Mouse (Mus musculus): ENCODE data around the gene Sema6d. TPM values are rescaled to one million over a fixed set of nuclear protein-coding genes. Genes with fewer than 3 reads are reported as not detected.
A peak's percentile ranks its signal among the peaks of the same experiment; 100 is the strongest.

Gene Sema6d
- total and polyA plus RNA-seq, 2 experiments from 2014 or later = 22.5 to 65.1 TPM

- no peak overlapping the region for H3K4me2 ChIP-seq (ENCODE audit: low read depth)
- DNase-seq (no peak), ATAC-seq (no peak)
- no peaks in the 10 kb centered on the region for H3K9me3 ChIP-seq (ENCODE audit: low read length)
- no peak overlapping the region for H3K4me3 ChIP-seq (ENCODE audit: low read depth, low read length)
- H3K36me3 ChIP-seq (ENCODE audit: insufficient read depth) = no peaks in the 10 kb centered on the region
- TF ChIP-seq CTCF (IDR thresholded peaks at IDR 0.05; ENCODE audit: low read depth) = no peak
- WGBS = 77% methylated on average over 3 of the region's 3 CpGs
- peaks cover 4% of the 10 kb centered on the region; the same call in 1 of the 2 replicates for H3K4me1 ChIP-seq (ENCODE audit: insufficient read depth)
- H3K27me3 ChIP-seq (ENCODE audit: insufficient read depth, low read length) = no peaks in the 10 kb centered on the region
- H3K9ac ChIP-seq = no peak overlapping the region
- H3K27ac ChIP-seq (ENCODE audit: low read depth, low read length) = no peak overlapping the region
These were observed 509.2 kb downstream of the Sema6d start for GRCm38 (mm10) chr2:124599014-124599413.

- WGBS = 84% methylated on average over 9 of the region's 9 CpGs
- no peak overlapping the region for H3K27ac ChIP-seq (ENCODE audit: low read depth, low read length)
- no peaks in the 10 kb centered on the region for H3K9me3 ChIP-seq (ENCODE audit: low read length)
- no peak overlapping the region for H3K4me2 ChIP-seq (ENCODE audit: low read depth)
- no peak overlapping the region for H3K9ac ChIP-seq
- DNase-seq (no peak), ATAC-seq (no peak)
- peaks cover 4% of the 10 kb centered on the region; the same call in 1 of the 2 replicates for H3K4me1 ChIP-seq (ENCODE audit: insufficient read depth)
- no peaks in the 10 kb centered on the region for H3K27me3 ChIP-seq (ENCODE audit: insufficient read depth, low read length)
- no peak for TF ChIP-seq CTCF (IDR thresholded peaks at IDR 0.05; ENCODE audit: low read depth)
- H3K4me3 ChIP-seq (ENCODE audit: low read depth, low read length) = no peak overlapping the region
- H3K36me3 ChIP-seq (ENCODE audit: insufficient read depth) = no peaks in the 10 kb centered on the region
These were observed 512.1 kb downstream of the Sema6d start for GRCm38 (mm10) chr2:124601702-124602378.

GRCm38 (mm10) chr2:124602379-124602913 lies 512.7 kb downstream of the Sema6d start:
- TF ChIP-seq CTCF (IDR thresholded peaks at IDR 0.05; ENCODE audit: low read depth) = no peak
- no peaks in the 10 kb centered on the region for H3K36me3 ChIP-seq (ENCODE audit: insufficient read depth)
- WGBS = 42% methylated on average over 8 of the region's 8 CpGs
- H3K9ac ChIP-seq = no peak overlapping the region
- DNase-seq = no peak
- H3K4me1 ChIP-seq (ENCODE audit: insufficient read depth) = peaks cover 4% of the 10 kb centered on the region; the same call in 1 of the 2 replicates
- no peaks in the 10 kb centered on the region for H3K27me3 ChIP-seq (ENCODE audit: insufficient read depth, low read length)
- H3K9me3 ChIP-seq (ENCODE audit: low read length) = no peaks in the 10 kb centered on the region
- ATAC-seq = no peak
- no peak overlapping the region for H3K4me3 ChIP-seq (ENCODE audit: low read depth, low read length)
- no peak overlapping the region for H3K4me2 ChIP-seq (ENCODE audit: low read depth)
- H3K27ac ChIP-seq (ENCODE audit: low read depth, low read length) = no peak overlapping the region

GRCm38 (mm10) chr2:124605341-124605740 lies 515.6 kb downstream of the Sema6d start:
- TF ChIP-seq CTCF (IDR thresholded peaks at IDR 0.05; ENCODE audit: low read depth) = peak; percentile 39
- Histone ChIP-seq H3K36me3 (ENCODE audit: insufficient read depth) (no peaks in the 10 kb centered on the region), H3K27me3 (ENCODE audit: insufficient read depth, low read length) (no peaks in the 10 kb centered on the region), H3K27ac (ENCODE audit: low read depth, low read length) (no peak overlapping the region), H3K4me1 (ENCODE audit: insufficient read depth) (peaks cover 4% of the 10 kb centered on the region; the same call in 1 of the 2 replicates), H3K9ac (no peak overlapping the region), H3K9me3 (ENCODE audit: low read length) (no peaks in the 10 kb centered on the region), H3K4me2 (ENCODE audit: low read depth) (no peak overlapping the region), H3K4me3 (ENCODE audit: low read depth, low read length) (no peak overlapping the region)
- ATAC-seq (no peak), DNase-seq (peak; percentile 20)
- 87% methylated on average over 1 of the region's 1 CpGs for WGBS

- H3K4me1 ChIP-seq (ENCODE audit: insufficient read depth) = peaks cover 8% of the 10 kb centered on the region; the same call in 1 of the 2 replicates
- no peaks in the 10 kb centered on the region for H3K36me3 ChIP-seq (ENCODE audit: insufficient read depth)
- ATAC-seq (no peak), DNase-seq (no peak)
- H3K4me2 ChIP-seq (ENCODE audit: low read depth) = no peak overlapping the region
- no peaks in the 10 kb centered on the region for H3K9me3 ChIP-seq (ENCODE audit: low read length)
- H3K9ac ChIP-seq = no peak overlapping the region
- H3K27ac ChIP-seq (ENCODE audit: low read depth, low read length) = no peak overlapping the region
- 83% methylated on average over 5 of the region's 5 CpGs for WGBS
- no peak overlapping the region for H3K4me3 ChIP-seq (ENCODE audit: low read depth, low read length)
- H3K27me3 ChIP-seq (ENCODE audit: insufficient read depth, low read length) = no peaks in the 10 kb centered on the region
- TF ChIP-seq CTCF (IDR thresholded peaks at IDR 0.05; ENCODE audit: low read depth) = no peak
These were observed 518.2 kb downstream of the Sema6d start for GRCm38 (mm10) chr2:124607986-124608385.

GRCm38 (mm10) chr2:124608546-124608945 lies 518.8 kb downstream of the Sema6d start:
- Histone ChIP-seq H3K27ac (ENCODE audit: low read depth, low read length) (no peak overlapping the region), H3K4me1 (ENCODE audit: insufficient read depth) (peaks cover 12% of the 10 kb centered on the region; the same call in 1 of the 2 replicates), H3K4me2 (ENCODE audit: low read depth) (no peak overlapping the region), H3K9me3 (ENCODE audit: low read length) (no peaks in the 10 kb centered on the region), H3K36me3 (ENCODE audit: insufficient read depth) (no peaks in the 10 kb centered on the region), H3K9ac (no peak overlapping the region), H3K27me3 (ENCODE audit: insufficient read depth, low read length) (no peaks in the 10 kb centered on the region), H3K4me3 (ENCODE audit: low read depth, low read length) (no peak overlapping the region)
- 67% methylated on average over 4 of the region's 4 CpGs for WGBS
- DNase-seq = no peak
- ATAC-seq = no peak
- no peak for TF ChIP-seq CTCF (IDR thresholded peaks at IDR 0.05; ENCODE audit: low read depth)

- H3K4me2 ChIP-seq (ENCODE audit: low read depth) = peak overlapping the region; percentile 99
- no peak for ATAC-seq
- no peak overlapping the region for H3K9ac ChIP-seq
- no peaks in the 10 kb centered on the region for H3K9me3 ChIP-seq (ENCODE audit: low read length)
- no peak overlapping the region for H3K27ac ChIP-seq (ENCODE audit: low read depth, low read length)
- no peak for DNase-seq
- H3K27me3 ChIP-seq (ENCODE audit: insufficient read depth, low read length) = no peaks in the 10 kb centered on the region
- no peaks in the 10 kb centered on the region for H3K36me3 ChIP-seq (ENCODE audit: insufficient read depth)
- 20% methylated on average over 5 of the region's 5 CpGs for WGBS
- TF ChIP-seq CTCF (IDR thresholded peaks at IDR 0.05; ENCODE audit: low read depth) = no peak
- H3K4me1 ChIP-seq (ENCODE audit: insufficient read depth) = peaks cover 12% of the 10 kb centered on the region; the same call in 1 of the 2 replicates
- H3K4me3 ChIP-seq (ENCODE audit: low read depth, low read length) = no peak overlapping the region
These were observed 519.2 kb downstream of the Sema6d start for GRCm38 (mm10) chr2:124609014-124609413.

All from forebrain, postnatal 0 days (tissue).